Mouse (Mus musculus) megakaryocyte-erythroid progenitor cell, adult 5-6 weeks (primary cell): Measurements from ENCODE around the gene Dlk1. TPM values are rescaled to one million over a fixed set of nuclear protein-coding genes. Genes with fewer than 3 reads are reported as not detected.
A peak's percentile ranks its signal among the peaks of the same experiment; 100 is the strongest.

Experiments
- ATAC-seq: replicated peaks from 2 replicates; pipeline ENCODE4 v1.8.0; 2016; ENCODE audit warnings: mild to moderate bottlenecking, inconsistent platforms; ENCODE audit not compliant: severe bottlenecking, poor library complexity, low FRiP score, low TSS enrichment
- total RNA-seq, 2 experiments: library from RNA; stranded (forward) in 1 of 2; stranded (reverse) in 1 of 2; fragments of 200-1000, 215-1000 nt in 1 of 2; fragments of >200 nt in 1 of 2; fragmentation: Nextera tagmentation in 1 of 2; gene quantifications; 2 replicates each; pipeline ENCODE4 v1.2.3; 2014 to 2017

Dlk1 gene
- total RNA-seq (2014; fragmentation: Nextera tagmentation), result not detected in 2 replicates
- total RNA-seq (2017), result not detected in 2 replicates

DNA sequence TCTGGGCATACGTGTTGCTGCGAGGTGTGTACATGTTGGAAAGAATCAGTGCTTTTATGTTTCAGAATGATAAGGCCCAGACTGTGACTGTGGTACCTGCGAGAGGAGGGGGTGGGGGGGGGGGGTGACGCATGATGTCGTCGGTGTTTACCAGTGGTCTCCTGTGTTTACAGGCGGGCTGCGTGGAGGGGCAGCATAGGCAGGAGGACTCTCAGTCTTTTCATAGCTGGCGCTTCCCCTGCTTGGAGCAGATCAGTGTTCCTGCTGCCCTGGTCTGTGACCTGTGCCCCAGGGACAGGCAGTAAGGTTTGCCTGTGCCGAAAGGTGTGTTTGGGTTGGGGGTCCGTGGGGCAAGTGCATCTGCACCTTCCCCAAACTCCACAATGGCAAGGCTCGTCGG lies at the start of gene Dlk1:
TSS of gene Dlk1 (plus strand) at position 232 of the 400 bp plus-strand sequence.
- no peak for ATAC-seq

DNA sequence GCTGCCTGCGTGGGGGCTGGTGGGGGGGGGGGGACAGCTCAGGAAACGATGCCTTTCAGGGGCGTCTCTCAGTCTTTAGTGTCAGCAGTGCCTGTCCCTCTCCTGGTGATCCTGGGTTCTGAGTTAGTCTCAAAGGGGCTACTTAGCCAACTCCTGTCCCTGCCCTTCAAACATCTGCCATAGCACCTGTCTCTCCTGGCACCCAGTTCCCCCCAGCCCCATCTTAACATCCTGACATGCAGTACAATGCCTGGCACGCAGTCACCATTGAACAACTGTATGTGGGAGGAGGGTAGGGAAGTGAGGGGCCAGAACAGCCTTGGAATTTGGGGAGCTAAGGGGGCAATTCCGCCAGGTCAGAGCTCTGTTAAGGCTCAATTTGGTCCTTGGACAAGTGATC lies 49.7 kb upstream of the Dlk1 start:
- no peak for ATAC-seq

DNA sequence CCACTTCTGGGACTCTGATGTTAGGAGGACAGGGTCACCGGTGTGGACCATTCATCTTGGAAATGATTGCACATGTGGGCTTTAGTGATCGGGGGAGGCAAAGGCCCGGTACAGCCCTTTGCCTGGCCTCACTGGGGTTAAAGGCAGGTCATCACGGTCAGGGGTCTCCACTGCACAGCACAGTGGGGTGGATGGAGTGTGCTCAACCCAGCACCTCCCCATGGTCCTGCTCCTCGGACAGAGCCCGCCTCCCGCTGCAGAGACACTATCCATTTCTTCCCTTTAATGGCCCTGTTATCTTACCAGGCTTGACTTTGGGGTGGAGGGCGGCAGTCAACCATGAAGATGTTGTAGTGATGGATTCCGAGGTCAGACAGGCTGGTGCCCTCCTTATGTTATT lies 48.9 kb upstream of the Dlk1 start:
- ATAC-seq, result no peak

DNA sequence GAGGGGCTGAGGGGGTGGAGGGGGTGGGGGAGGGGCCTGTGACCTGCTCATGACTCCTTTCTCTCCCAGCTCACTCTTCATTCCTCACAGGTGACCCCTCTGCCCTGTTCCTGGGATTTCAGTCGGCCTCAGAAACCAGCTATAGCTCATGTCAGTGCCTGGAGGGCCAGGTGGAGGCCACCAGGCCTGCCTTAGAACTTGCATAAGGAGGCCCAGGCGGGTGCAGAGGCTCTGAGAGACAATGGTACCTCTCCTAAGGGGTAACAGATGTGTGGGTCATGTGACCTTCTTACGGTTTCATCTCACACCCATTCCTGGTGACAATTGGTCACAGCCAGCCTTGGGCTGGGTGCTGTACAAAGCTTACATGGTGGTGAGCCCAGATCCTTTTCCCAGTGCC lies 46.6 kb upstream of the Dlk1 start:
- ATAC-seq, result no peak

DNA sequence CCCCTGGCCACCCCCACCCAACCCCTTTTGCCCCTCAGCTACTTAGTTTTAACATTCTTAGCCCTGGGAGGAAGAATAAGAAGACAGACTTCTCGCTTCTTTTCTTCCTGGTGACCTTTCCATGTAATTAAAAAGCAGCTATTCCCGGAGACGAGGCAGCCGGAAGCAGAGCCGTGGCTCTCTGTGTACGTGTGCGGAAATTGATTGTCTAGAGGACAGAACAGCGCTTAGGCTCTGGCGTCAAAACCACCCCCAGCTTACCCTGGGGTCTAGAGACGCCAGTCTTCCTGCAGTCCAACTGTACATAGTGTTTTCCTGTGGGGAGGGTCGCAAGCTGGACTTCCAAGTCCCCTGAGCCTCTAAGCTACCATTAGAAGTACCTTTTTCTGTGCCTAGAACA lies 41.9 kb upstream of the Dlk1 start:
- no peak for ATAC-seq

DNA sequence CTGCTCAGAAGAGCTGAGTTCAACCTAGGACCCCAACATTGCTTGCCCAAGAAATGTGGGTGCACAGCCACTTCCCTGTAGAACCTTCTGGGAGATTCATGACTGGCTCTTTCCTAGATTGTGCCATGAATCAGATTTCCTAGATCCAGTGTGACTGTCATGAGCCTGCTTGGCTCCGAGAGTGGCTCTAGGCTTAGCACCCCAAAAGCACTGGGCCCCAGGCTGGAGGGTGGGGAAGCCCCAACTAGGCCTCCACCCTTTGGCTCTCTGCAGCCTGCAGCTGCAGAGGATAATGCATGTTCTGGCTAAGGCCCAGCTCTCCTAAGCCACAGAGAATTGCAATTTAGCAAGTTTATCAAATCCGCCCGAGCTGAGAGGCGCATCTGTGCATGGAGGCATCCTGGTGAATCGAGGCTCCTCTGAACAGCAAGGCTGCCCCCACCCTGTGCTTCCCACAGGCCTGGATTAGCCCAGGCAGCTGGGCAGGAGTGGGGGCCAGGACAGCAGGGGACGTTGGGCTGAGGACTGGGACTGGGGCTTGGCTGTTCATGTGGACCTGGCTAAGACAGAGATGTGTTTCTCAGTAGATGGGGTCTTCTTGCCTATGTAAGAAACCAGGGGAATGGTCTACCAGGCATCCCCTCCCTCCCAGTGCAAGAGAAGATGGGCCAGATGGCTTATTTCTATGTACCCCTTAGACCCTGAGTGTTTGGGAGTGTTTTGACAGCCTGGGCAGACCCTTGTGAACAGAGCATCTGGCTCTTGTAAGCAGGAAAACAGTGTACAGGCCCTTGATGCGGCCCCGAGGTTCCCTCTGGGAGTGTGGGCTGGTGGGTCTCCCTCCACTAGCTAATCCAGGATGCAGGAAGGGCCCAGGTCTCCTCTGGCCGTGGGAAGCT lies 41.2 kb upstream of the Dlk1 start:
- ATAC-seq, result no peak

DNA sequence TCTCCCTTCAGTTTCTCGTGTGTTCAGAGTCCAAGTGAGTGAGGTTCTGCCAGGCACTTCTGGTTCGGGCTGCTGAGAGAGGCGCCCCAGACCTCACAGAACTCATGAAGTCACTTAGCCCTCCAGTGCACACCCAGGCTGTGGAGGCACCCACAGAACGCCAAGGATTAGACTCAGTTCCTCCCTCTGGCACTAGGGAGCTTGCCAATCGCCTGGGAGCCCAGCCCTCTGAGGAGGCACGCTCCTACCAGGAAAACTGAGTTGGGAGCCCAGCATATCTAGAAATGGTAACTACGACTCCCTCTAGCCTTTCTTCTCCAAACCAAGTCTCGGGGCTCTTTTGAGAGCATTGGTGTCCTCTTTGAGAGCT lies 40.6 kb upstream of the Dlk1 start:
- ATAC-seq, result no peak

DNA sequence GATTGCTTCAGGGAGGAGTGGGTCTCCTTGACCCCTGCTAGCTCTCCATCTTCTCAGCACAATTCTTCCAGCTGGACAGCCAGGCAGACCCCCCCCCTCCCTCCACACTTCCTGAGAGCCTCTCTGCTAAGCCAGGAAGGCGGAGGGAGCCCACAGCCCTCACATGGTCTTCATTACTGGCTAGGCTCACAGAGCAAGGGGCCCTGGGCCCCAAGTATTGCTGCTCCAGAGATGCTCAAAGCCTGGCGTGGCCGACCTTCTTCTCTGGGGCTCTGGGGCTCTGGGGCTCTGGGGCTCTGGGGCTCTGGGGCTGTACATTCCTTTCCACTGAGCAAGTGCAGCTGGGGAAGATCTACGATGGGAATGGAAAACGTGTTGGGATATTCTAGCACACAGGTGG lies 39.9 kb upstream of the Dlk1 start:
- no peak for ATAC-seq

DNA sequence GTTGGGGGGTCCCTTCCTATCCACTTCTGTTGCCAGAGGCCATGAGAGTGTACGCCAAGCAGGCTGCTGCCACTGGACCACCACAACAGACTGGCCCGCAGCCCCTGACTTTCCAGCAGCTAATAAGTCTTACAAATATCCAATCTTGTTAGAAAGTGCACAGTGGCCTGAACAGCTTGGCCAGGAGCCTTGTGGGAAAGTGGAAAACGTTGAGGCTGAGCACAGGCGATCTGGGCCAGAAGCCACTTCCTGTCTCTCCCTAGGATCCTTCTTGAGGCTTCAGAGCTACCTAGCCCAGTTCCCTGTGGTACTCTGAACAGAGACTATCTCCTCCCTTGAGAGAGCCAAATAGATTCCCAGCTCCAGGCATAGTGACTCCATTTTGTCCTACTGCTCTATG lies 39.3 kb upstream of the Dlk1 start:
- no peak for ATAC-seq

DNA sequence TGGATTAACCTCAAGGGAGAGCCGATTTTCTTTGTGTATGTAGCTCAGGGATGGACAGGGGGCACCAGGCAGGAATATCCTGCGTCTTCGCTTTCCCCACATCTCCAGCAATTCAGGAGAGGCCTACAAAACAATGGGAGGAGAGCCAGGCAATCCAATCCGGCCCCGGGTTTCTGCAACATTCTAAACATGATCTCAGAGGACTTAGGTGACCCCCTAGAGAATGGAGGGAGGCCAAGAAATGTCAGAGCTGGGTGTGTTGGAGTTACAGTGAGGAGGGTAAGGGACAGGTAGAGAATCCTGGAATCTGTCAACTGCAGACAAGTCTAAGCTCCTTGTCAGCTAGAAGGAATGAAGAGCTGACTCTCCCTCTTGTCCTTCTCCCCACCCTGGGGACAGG lies 35.9 kb upstream of the Dlk1 start:
- ATAC-seq, result no peak

DNA sequence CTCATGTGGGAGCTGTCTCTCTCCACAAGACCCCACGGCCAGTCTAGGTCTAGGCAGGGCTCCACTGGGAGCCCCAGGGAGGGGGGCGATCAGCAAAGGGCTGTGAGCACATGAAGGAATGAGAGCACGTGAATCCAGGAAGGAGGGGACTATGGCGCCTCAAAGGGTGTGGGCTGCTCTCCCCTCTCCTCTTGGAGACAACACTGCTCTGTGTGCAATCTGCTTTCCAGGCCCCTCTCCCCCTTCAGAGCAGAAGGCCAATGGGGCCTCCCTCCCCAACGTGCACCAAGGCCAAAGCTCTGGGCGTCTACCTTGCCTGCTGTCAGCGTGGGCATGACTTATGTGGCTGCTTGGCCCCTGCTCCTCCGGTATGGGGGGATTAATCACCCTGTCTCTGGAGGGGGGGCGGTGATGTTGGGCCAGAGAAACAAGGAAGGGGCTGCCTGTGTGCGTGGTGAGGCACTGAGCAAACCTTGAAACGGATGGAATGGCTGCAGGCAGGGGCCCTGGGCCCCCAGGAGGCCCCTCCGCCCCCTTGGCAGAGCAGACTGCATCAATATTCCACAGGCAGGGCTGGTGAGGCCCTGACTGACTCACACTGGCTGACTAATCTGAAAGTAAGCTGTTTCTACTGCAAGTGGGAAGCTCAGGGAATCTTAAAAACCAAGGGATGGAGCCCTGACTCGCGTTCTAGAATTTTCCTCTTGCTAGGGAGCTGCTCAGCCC lies 35.0 kb upstream of the Dlk1 start:
- no peak for ATAC-seq

DNA sequence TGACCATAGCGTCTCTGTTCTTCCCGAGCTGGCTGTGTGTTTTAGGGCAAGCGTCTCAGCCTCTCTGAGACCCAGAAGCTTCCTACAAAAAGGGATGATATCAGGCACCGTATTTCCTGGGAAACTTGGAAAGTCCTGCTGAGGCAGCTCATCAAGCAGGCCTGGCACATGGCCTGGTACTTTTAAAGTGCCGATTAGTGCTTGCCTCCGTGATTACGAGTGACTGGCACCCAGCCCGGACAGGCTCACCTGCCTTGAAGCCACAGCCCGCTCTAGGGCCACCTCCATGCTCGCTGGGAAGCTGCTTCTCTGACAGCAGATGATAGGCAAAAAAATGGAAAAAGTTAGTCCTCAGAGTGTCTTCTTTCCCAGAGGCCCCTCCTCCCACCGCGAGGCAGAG lies 32.6 kb upstream of the Dlk1 start:
- no peak for ATAC-seq

DNA sequence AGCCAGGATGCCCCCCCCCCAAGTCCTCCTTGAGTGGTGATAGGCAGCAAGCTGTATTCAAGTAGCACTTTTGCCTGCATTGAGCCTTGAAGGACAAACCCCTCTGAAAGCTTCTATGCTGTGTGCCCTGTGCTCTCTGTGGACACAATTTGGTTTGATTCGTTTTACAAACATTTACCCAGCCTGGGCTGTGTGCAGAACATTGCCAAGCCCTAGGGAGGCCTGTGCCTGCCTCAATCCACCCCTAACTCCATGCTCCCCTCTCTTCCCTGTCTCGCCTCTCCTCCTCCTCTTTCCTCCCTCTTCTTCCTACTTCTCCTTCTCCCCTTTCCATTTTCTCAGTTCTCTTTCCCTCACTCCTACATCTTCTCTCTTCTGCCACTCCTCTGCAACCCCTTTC lies 29.5 kb upstream of the Dlk1 start:
- ATAC-seq, result no peak

DNA sequence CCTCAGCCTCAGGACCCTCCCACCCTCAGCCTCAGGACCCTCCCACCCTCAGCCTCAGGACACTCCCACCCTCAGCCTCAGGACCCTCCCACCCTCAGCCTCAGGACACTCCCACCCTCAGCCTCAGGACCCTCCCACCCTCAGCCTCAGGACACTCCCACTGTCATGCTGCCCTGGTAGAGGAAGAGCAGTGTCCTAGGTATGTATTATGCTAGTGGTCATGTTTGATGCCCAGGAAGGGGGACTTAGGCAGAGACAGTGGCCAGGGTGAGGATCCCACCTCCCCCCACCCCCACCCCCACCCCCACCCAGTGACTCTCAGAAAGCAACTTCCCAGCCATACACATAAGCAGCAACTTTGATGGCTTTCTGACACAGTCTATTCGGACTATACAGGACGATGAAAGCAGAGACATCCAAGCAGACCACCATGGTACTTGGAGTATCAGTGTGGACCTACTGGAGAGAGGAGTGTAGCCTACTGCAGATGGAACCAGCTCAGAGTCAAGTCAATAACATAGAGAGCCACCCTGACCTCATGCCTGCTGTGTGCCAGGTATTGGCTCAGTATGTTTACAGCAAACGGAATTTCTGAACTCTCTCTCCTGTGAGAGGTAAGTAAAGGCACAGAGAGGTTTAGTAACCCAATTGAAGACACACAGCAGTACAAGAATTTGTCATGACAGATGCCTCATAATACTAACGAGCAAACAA lies 28.8 kb upstream of the Dlk1 start:
- ATAC-seq, result no peak

DNA sequence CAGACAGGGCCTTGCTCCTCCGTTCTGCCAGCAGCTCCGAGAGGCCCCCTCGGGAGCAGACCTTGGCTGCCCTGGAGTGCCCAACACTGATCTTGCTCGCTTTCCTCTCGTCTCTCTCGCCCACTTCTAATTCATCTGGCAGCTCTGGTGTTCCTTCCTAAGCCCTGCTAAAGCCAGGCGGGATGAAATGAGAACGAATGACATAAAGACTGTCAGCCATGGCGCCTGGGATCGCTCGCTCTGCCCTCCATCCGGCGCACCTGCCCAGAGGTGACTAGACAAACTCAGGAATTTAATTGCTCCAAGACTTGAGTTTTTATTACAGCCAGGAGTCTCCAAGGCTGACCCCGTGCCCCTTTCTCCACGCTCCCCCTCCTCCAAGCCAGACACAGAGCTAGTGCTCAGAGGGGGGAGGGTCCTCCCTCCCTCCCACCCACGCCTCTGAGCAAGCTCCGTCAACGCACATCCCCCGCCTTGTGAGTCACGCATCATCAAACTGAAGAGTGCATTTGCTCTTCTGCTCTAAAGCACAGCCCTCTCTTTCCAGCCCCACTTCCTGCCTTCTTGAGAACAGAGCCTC lies 27.8 kb upstream of the Dlk1 start:
- ATAC-seq, result no peak

DNA sequence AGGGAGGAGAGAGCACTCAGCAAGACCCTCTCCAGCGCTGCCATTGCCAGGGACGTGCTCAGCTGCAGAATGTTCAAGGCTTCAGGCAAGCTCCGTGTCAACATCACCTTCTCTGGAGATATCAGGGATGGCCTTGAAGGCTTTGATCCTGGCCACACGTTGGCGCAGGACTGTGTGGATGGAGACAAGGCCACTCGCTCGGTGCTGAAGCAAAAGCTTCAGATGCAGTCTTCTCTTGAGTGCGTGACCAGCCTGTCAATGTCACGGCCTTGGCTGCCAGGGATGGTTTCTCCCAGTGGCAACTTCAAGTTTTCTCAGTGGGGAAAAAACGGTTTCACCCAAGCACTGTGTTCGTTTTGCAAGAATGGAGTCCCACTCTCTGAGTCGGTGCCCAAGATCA lies 26.6 kb upstream of the Dlk1 start:
- no peak for ATAC-seq

DNA sequence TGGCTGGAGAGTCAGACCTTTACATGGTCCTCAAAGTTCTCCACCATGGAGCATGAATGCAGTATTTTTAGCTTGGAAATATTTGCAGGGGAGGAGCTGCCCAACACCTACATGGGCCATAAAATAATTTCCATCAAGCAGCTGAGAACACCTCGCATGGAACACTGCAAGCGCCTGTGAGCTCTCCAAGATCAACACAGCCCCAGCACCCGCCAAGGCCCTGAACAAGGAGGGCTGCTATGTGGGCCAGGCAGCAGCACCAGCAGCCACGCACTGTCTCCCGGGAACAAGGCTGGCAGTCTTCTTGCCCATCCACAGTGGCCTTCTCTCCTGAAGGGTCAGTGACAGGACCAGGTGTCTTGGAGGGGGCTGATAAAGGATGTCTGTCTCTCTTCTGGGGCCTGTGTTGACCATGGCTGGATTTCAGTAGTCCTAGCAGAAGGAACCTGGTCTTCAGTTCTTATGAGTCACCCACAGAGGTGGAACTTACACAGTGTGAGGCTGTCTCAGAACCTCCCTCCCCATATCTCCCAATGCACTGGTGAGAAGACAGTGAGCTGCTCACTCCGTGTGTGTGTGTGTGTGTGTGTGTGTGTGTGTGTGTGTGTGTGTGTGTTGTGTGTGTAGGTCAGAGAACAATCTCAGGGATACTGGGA lies 20.0 kb upstream of the Dlk1 start:
- ATAC-seq, result no peak

DNA sequence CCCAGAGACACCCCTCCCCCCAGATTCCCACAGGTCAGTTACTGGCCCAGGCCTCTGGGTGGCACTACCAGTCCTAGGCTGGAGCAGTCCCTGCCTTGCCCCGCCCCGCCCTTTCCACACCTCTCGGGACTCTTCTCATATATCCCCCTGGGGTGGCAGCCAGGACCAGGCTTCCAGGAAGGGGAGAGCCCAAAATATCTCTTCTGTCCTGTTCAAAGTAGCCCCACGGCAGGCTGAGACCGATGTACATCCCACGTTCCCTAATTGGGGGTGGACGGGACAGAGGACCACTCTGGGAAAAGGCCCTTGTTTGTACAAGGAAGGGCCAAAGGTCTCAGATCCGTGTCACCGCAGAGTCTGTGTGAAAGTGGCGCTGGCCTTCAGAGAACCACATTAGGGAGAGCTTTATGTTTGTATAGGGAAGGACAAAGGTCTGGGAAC lies 16.2 kb upstream of the Dlk1 start:
- peak; percentile 50; the same call in 1 of the 2 replicates for ATAC-seq

DNA sequence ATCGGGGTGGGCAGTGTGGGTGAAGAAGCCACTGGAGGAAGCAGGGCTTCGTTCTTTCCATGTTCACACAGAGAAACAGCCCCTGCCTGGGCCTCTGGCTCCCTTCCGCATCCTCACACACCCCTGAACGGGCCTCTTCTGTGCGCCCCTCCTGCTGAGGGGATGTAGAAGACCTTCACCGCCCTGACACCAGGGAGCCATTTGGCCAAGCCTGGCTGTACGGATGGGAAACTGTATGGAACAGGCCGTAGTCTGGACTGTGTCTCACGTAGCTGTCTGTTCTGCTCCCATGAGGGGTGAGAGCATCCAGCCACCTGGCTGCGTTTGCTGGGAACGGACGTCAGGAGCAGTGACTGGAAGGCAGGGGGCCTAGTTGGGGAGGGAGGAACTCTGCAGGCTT lies 15.8 kb upstream of the Dlk1 start:
- no peak for ATAC-seq
